Mouse (Mus musculus): ENCODE results near the gene Ikzf1.

DNA sequence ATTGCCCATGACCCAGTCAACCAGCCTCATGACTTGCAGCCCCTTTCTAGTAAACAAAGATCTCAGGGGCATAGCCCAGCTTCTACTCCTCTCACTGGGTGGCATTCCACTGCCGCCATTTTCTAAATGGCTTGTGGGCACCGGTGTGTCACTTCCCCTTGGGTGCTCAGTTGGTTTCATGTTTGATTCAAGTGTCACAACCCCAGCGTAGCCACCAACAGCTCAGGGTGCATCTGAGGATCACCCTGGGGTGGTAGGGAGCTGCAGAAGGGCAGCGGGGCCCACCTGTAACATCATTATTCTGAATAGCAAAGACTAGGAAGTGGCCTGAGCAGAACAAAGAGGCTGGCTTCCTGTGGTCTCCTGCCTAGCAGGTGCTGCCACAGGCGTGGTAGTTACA, 66.3 kb downstream of the Ikzf1 start:
- TF ChIP-seq POLR2A (IDR thresholded peaks at IDR 0.05; ENCODE audit: control insufficient read depth, low read depth, low read length) (no peak), CTCF (IDR thresholded peaks at IDR 0.05; ENCODE audit: control insufficient read depth, insufficient read depth, insufficient replicate concordance, low read depth, low read length) (no peak)

Data from testis, adult 2 months (tissue).